Mouse (Mus musculus) kidney, adult 8-10 months (tissue): ENCODE results near the gene Man1a2.

Experiments
- DNase-seq, 2 experiments: peaks; one replicate each; pipeline ENCODE4 v3.0.0; 2022

The Man1a2 gene

GRCm38 (mm10) chr3:100685087-100685762 is at the start of gene Man1a2:
Gene Man1a2, minus strand, starts transcription at chr3:100685503.
- peak; percentile 81 to 86 for DNase-seq

GRCm38 (mm10) chr3:100734482-100735154 is 49.3 kb upstream of the Man1a2 start:
- DNase-seq, result no peak

DNA sequence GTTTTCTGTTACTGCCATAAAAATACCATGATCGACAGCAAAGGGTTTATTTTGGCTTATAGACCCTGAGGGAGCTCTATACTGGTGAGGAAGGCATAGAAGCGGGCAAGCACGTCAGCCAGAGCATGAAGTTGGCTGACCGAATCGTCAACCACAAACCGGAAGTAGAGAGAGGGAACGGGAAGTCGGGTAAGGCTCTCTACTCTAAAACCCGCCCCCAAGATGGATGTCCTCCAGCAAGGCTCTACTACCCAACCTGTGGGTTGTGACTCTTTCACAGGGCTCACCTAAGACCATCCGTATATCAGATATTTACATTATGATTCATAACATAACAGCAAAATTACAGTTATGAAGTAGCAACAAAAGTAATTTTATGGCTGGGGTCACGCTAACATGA is 46.6 kb upstream of the Man1a2 start:
- DNase-seq, result no peak

DNA sequence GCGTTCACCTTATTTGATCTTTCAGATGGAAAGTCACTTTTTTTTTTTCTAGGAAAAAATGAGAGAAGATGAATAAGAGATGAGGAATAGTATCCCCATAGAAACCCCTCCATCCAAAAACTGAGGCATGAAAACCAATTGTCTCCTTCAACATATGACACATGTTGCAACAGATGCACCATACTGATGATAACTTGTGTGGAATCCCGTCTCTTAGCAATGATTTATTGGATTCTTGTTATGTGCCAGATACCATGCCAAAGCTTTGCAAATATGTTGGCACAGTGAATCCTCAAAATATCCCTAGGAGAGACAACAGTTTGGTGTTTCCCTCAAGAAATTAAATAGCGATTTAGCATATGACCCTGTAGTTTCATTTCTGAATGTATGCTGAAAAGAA is 46.0 kb upstream of the Man1a2 start:
- no peak for DNase-seq

- no peak for DNase-seq
Measured at GRCm38 (mm10) chr3:100728008-100728712, 42.9 kb upstream of the Man1a2 start.

DNA sequence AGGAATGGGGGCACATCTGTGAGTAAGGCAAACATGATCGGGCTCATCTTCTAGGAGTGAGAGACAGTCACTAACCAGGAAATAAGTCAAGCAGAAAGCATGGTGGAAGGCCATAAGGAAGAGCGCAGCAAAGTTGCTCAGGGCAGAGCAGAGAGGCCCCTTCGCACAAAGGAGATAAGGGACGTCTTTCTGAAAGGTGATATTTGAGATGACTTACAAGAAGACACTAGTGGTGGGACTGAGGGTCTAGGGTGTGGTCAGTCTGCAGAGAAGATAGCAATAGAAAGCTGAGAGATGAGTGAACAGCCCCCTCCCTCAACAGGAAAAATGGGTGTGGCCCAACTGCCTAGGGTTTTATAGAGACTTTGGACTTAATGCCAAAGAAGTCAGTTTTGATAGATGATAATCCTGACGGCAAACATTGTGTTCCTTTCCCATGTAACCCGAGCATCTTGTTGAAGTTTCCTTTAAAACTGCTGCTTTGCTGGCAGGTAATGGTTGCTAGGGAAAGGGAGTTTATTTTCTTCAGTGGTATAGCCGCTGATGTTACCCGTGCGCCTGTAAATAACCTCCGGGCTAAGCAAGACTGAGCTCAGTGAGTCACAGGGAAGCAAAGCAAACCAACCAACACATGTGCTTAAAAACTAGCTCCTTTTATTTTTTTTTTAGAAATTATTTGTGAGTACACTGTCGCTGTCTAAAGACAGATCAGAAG is 40.8 kb upstream of the Man1a2 start:
- no peak for DNase-seq

DNA sequence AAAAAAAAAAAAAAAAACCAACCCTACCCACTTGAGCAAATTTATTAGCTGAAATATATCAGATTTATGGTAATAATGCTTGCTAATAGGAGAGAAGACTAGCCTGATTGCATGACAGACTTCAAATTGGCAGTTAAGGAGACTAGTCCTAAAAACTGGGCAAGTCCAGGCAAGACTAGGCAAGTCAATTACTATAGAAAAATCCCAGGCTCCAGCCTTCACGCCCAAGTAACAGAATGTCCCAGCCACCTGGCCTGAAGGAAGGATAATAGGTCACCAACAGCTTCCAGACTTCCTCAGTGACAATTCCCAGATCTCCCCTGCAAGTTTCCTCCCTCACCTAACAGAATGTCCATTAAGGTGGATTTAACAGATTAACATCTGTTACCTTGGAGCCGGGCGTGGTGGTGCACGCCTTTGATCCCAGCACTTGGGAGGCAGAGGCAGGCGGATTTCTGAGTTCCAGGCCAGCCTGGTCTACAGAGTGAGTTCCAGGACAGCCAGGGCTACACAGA is 35.5 kb upstream of the Man1a2 start:
- no peak for DNase-seq

DNA sequence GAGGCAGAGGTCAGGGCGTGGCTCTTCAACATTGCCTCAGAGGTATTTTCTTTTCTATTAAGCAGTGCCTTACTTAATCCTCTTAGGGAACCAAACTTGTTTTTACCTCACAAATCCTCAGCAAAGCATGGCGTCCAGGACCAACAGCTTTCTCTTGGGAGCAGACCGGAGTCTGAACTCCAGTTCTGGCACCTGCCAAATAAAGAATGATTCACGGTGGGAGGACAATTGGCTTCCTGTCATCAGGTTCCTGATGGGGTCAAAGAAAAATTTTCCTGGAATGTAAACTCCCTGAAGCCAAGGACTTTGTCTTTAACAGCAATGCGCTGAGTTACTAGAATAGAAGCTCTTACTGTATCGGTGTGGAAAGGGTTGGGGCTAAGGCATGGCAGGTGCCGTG is 30.9 kb upstream of the Man1a2 start:
- no peak for DNase-seq

- DNase-seq, result no peak
Measured at GRCm38 (mm10) chr3:100715367-100715766, 30.1 kb upstream of the Man1a2 start.

DNA sequence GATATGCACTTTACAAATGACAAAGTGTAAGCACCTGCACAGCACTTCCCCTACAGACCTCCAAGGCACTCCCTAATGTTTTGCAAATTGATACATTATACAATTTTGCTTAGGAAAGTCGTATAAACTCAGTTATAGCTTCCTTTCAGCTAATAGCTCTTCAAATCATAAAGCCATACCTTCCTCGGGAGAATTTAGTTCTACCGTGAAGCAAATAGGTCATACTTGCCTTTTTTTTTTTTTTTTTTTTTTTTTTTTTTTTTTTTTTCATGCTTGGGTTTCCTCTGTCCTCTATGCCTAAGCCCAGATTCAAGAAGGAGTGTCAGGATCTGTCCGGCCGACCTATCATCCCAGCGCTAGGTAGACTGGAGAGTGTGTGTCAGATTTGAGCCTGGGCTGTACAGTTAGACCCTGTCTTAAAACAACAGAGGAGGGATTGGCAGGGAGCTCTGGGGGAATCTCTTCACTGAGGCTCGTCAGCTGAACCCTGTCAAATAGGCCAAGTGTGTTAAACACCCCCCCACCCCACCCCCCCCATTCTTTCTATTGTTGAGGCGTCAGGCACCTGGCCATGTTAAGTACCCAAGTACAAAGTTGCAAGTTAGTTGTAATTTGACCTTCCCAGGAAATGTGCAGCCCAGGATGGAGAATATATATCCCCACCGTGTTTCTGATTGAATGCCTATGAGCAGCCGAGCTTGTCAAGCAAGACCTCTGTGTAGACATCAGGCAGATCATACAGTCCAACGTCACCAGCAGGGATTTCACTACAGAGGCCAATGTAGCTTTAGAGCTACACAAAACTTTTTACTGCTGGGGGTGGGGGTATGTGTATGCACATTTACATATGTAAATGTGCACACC is 28.1 kb upstream of the Man1a2 start:
- no peak for DNase-seq

DNA sequence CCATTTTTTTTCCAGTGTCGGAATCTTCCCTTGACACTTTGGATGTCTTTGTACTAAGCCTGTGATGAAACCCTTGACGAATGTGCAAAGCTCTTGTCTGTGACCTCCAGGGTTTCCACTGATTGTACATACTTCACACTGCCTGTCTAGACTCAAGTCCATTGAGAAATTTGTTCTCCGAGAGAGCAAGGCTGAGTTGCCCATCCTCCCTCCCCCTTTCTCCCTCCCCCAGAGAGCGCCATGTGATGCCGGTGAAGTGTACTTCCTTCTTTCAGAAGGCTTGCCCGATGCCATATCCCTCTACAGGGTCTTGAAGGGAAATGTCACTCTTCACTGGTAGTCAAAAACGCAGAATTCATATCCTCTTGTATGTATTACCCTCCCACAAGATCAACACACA is 26.8 kb upstream of the Man1a2 start:
- DNase-seq, result no peak

GRCm38 (mm10) chr3:100711486-100711885 is 26.2 kb upstream of the Man1a2 start:
- no peak for DNase-seq

GRCm38 (mm10) chr3:100707117-100707516 is 21.8 kb upstream of the Man1a2 start:
- DNase-seq, result no peak

GRCm38 (mm10) chr3:100705128-100705667 is 19.9 kb upstream of the Man1a2 start:
- no peak for DNase-seq

GRCm38 (mm10) chr3:100703847-100704644 is 18.7 kb upstream of the Man1a2 start:
- peak; percentile 31 to 41 for DNase-seq

DNA sequence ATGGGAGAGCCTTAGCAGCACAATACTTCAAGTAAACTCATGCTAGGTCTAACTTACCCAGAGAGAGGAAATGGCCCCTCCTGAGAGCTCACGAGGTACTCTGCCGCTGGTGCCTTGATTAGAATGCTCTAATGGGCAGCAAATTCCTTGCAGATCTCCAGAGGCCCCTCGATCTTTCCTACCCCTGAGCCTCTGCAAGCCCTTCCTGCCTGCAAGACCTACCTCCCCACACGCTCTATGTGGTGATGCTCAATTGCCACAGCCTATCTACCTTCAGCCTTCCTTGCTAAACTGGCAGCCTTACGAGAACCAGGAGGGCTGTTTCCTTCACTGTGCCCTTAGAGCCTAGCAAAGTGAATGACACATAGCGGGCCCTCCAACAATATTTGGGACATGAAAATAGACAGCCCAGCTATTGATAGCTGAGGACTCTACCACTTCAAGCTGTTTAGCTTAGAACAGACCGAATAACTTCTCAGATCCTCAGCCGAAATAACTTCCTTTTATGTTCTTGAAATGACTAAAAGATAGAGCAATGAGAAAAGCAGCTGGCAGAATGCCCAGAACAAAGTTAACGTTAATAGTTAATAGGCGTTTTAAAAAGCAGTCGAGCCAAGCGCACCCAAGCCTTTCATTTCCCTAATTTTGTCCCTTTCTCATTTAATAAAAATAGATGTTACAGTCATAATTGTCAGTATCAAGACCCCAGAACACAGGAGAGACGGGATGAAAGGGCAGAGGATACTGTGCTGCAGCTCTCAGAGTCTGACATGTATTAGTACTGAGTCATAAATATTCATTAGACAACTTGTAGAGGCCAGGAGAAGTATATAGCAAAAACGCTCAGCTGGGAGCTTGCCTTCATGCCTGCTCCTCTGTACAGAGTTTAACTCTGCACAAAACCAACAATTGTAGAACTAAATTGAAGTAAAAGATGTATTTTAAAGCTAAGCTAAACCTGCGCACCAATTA is 17.9 kb upstream of the Man1a2 start:
- peak; percentile 38 to 49 for DNase-seq

DNA sequence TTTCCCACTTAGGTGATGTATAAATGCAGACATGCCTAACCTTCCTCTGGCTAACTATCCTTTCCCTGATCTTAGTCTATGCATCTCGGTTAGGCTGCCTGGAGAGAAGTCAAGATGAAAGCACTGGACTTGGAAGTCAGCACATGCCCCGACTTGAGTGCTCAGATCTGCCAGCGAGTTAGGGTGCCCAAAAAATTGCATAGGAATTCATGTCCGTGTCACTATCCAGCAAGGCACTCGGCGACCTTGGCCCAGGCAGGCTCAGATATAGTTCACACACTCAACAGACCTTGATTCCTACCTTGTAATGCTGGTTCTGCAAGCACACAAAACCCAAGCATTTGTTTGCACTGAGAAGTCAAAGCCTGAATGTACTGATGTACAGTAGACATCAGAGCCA is 3.4 kb upstream of the Man1a2 start:
- no peak for DNase-seq

- DNase-seq, result no peak
Measured at GRCm38 (mm10) chr3:100686756-100687155, 1.5 kb upstream of the Man1a2 start.

DNA sequence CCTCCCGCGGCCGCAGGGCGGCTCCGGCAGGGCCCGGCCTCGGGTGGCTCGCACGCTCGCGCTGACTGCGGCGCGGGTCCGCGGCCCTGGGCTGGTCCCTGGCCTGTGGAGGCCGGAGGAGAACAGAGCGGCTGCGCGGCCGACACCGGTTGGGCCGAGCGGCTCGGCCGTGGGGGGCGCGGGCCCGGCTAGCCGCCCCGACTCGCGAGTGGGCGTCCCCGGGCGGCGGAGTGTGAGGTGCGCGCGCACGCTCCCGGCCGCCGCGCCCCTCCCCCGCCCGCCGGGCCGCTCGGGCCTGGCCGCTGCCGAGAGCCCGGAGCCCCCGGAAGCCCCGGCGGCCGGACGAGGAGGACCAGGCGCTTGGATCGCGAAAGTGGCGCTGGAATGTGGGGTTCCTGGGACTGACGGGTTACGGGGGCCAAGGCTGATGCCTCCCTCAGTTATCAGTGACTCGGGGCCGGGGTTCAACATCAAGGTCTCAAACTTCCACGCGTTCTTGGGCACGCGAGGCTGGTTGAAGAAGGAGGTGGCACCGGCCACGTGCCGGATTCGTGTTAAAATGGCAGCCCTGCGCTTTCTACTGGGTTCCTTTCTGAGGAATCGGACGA is 564 bp upstream of the Man1a2 start:
- peak; percentile 51 to 53 for DNase-seq
